Mouse (Mus musculus): Measurements from ENCODE around the gene Hsdl2. TPM values are rescaled to one million over a fixed set of nuclear protein-coding genes. Genes with fewer than 3 reads are reported as not detected.
"Not testable (repeated sequence)": the region's sequence is repeated elsewhere in the genome, so short reads cannot be mapped to it uniquely, and the experiment has no call there.

Gene Hsdl2
- total RNA-seq, 2 experiments from 2014 or later: 221 to 227 TPM

- intact Hi-C loops (cut with DNase I): no loop called here
- DNase-seq (ENCODE audit: low spot score): no peak
Measured at GRCm38 (mm10) chr4:59558096-59558720, 23.2 kb upstream of the Hsdl2 start.

- intact Hi-C loops (cut with DNase I): no loop called here
- DNase-seq (ENCODE audit: low spot score): no peak
Measured at GRCm38 (mm10) chr4:59560141-59560540, 21.2 kb upstream of the Hsdl2 start.

GRCm38 (mm10) chr4:59564128-59564527 lies 17.2 kb upstream of the Hsdl2 start:
- intact Hi-C loops (cut with DNase I): no loop called here
- no peak for DNase-seq (ENCODE audit: low spot score)

- intact Hi-C loops (cut with DNase I): loop anchor here (5.0 kb wide), 2 partner anchors 183 to 468 kb away; no protein-coding TSS in a partner anchor
- DNase-seq (ENCODE audit: low spot score): no peak
Measured at GRCm38 (mm10) chr4:59565571-59566188, 15.7 kb upstream of the Hsdl2 start.

GRCm38 (mm10) chr4:59567576-59568260 lies 13.6 kb upstream of the Hsdl2 start:
- no peak for DNase-seq (ENCODE audit: low spot score)
- intact Hi-C loops (cut with DNase I): loop anchor here (5.0 kb wide), 2 partner anchors 185 to 470 kb away; no protein-coding TSS in a partner anchor

GRCm38 (mm10) chr4:59569538-59569937 lies 11.8 kb upstream of the Hsdl2 start:
- peak; percentile 17 for DNase-seq (ENCODE audit: low spot score)
- intact Hi-C loops (cut with DNase I): loop anchor here (1.0 to 5.0 kb wide), 3 partner anchors 187 to 472 kb away; no protein-coding TSS in a partner anchor

GRCm38 (mm10) chr4:59570519-59570918 lies 10.8 kb upstream of the Hsdl2 start:
- intact Hi-C loops (cut with DNase I); DNase-seq (ENCODE audit: low spot score): not testable (repeated sequence)

GRCm38 (mm10) chr4:59572521-59573118 lies 8.7 kb upstream of the Hsdl2 start:
- intact Hi-C loops (cut with DNase I): no loop called here

GRCm38 (mm10) chr4:59575184-59575958 lies 6.0 kb upstream of the Hsdl2 start:
- intact Hi-C loops (cut with DNase I): no loop called here
- DNase-seq (ENCODE audit: low spot score): no peak

More at GRCm38 (mm10) chr4:59572521-59573118, 8.7 kb upstream of the Hsdl2 start:
- DNase-seq (ENCODE audit: low spot score): no peak

- intact Hi-C loops (cut with DNase I): no loop called here
Measured at GRCm38 (mm10) chr4:59580495-59581281, 675 bp upstream of the Hsdl2 start.

GRCm38 (mm10) chr4:59582186-59582585 lies 823 bp downstream of the Hsdl2 start:
- intact Hi-C loops (cut with DNase I): no loop called here
- no peak for DNase-seq (ENCODE audit: low spot score)

More at GRCm38 (mm10) chr4:59580495-59581281, 675 bp upstream of the Hsdl2 start:
- no peak for DNase-seq (ENCODE audit: low spot score)

GRCm38 (mm10) chr4:59585097-59585496 lies 3.7 kb downstream of the Hsdl2 start:
- intact Hi-C loops (cut with DNase I): no loop called here
- no peak for DNase-seq (ENCODE audit: low spot score)

GRCm38 (mm10) chr4:59587215-59587871 lies 6.0 kb downstream of the Hsdl2 start:
- no peak for DNase-seq (ENCODE audit: low spot score)
- intact Hi-C loops (cut with DNase I): no loop called here

GRCm38 (mm10) chr4:59587872-59588226 lies 6.5 kb downstream of the Hsdl2 start:
- intact Hi-C loops (cut with DNase I): no loop called here
- DNase-seq (ENCODE audit: low spot score): no peak

GRCm38 (mm10) chr4:59594614-59595013 lies 13.3 kb downstream of the Hsdl2 start:
- intact Hi-C loops (cut with DNase I): no loop called here

GRCm38 (mm10) chr4:59596556-59596955 lies 15.2 kb downstream of the Hsdl2 start:
- no peak for DNase-seq (ENCODE audit: low spot score)
- intact Hi-C loops (cut with DNase I): no loop called here

More at GRCm38 (mm10) chr4:59594614-59595013, 13.3 kb downstream of the Hsdl2 start:
- DNase-seq (ENCODE audit: low spot score): no peak

- DNase-seq (ENCODE audit: low spot score): no peak
- intact Hi-C loops (cut with DNase I): no loop called here
Measured at GRCm38 (mm10) chr4:59602704-59603103, 21.3 kb downstream of the Hsdl2 start.

GRCm38 (mm10) chr4:59604892-59605291 lies 23.5 kb downstream of the Hsdl2 start:
- no peak for DNase-seq (ENCODE audit: low spot score)
- intact Hi-C loops (cut with DNase I): no loop called here
